Mouse (Mus musculus) thymus, postnatal 14 days (tissue): ENCODE data around the gene Epha6.

Experiments used
- DNase-seq: peaks from one replicate; pipeline ENCODE4 v3.0.0; 2021

The Epha6 gene

GRCm38 (mm10) chr16:60264719-60265508 lies 340.4 kb downstream of the Epha6 start:
- DNase-seq: no peak

GRCm38 (mm10) chr16:60258151-60258635 lies 347.1 kb downstream of the Epha6 start:
- DNase-seq: no peak

GRCm38 (mm10) chr16:60257623-60258022 lies 347.7 kb downstream of the Epha6 start:
- DNase-seq: no peak

GRCm38 (mm10) chr16:60257044-60257443 lies 348.3 kb downstream of the Epha6 start:
- DNase-seq: no peak

GRCm38 (mm10) chr16:60239356-60240190 lies 365.8 kb downstream of the Epha6 start:
- no peak for DNase-seq

- DNase-seq: no peak
These were observed 371.2 kb downstream of the Epha6 start for GRCm38 (mm10) chr16:60233985-60234766.

GRCm38 (mm10) chr16:60232982-60233381 lies 372.3 kb downstream of the Epha6 start:
- no peak for DNase-seq

- no peak for DNase-seq
These were observed 396.2 kb downstream of the Epha6 start for GRCm38 (mm10) chr16:60209151-60209550.

GRCm38 (mm10) chr16:60175580-60175979 lies 429.8 kb downstream of the Epha6 start:
- no peak for DNase-seq

- DNase-seq: no peak
These were observed 452.9 kb downstream of the Epha6 start for GRCm38 (mm10) chr16:60152439-60152838.

- no peak for DNase-seq
These were observed 461.0 kb downstream of the Epha6 start for GRCm38 (mm10) chr16:60144370-60144769.

GRCm38 (mm10) chr16:60121435-60121834 lies 483.9 kb downstream of the Epha6 start:
- DNase-seq: no peak

GRCm38 (mm10) chr16:60102210-60102609 lies 503.1 kb downstream of the Epha6 start:
- DNase-seq: no peak

- no peak for DNase-seq
These were observed 510.0 kb downstream of the Epha6 start for GRCm38 (mm10) chr16:60095333-60095732.

GRCm38 (mm10) chr16:60086976-60087375 lies 518.4 kb downstream of the Epha6 start:
- no peak for DNase-seq

GRCm38 (mm10) chr16:60070457-60071112 lies 534.7 kb downstream of the Epha6 start:
- no peak for DNase-seq

- DNase-seq: no peak
These were observed 561.5 kb downstream of the Epha6 start for GRCm38 (mm10) chr16:60043809-60044208.

- no peak for DNase-seq
These were observed 577.0 kb downstream of the Epha6 start for GRCm38 (mm10) chr16:60028381-60028780.

- no peak for DNase-seq
These were observed 598.3 kb downstream of the Epha6 start for GRCm38 (mm10) chr16:60006857-60007568.

GRCm38 (mm10) chr16:59969816-59970215 lies 635.5 kb downstream of the Epha6 start:
- DNase-seq: no peak

GRCm38 (mm10) chr16:59955731-59956130 lies 649.6 kb downstream of the Epha6 start:
- no peak for DNase-seq

GRCm38 (mm10) chr16:59923696-59924095 lies 681.6 kb downstream of the Epha6 start:
- DNase-seq: no peak
